Mouse (Mus musculus) cerebellum, postnatal 4 days (tissue): ENCODE data around the gene Nptxr.

Experiments
- DNase-seq, 2 experiments: peaks; one replicate each; pipeline ENCODE4 v3.0.0; 2022; ENCODE audit warnings: low spot score in 2 of 2, mixed read lengths in 1 of 2

The Nptxr gene

DNA sequence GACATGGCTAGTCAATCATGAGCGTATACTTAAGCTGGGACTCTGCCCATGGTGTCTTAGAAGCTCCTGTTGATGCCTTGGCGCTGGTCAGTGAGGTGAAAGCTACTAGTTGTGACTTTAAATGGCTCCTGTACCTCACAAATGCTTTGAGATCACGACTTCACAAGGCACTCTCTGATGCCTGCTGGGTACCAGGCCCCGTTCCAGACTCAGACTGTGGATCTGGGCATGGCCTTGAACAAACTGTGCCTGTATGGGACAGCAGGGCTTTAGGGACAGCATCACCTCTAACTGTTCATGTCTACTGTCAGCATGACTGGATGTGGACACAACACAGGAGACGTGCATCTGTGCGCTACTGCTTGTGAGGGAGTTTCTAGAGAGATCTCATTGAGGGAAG is 13.7 kb downstream of the Nptxr start:
- DNase-seq: no peak

DNA sequence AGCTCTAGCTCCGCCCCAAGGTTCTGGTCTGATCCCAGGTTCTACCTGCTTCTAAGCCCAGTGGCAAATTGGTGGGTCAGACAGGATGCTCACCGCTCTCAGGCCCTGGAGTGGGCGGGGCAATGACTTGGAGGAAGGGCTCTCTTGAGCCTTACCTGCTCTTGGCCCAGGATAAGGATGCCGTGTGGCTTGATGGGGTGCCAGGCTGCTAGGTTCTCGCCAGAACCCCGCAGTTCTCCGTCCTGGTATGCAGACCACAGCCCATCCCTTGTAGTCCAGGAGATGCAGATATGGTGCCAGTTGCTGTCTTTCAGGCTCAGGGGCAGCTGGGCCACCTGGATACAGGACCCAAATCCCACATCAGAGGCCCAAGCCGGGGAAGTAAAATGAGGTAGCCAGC is 14.5 kb downstream of the Nptxr start:
- DNase-seq: no peak

DNA sequence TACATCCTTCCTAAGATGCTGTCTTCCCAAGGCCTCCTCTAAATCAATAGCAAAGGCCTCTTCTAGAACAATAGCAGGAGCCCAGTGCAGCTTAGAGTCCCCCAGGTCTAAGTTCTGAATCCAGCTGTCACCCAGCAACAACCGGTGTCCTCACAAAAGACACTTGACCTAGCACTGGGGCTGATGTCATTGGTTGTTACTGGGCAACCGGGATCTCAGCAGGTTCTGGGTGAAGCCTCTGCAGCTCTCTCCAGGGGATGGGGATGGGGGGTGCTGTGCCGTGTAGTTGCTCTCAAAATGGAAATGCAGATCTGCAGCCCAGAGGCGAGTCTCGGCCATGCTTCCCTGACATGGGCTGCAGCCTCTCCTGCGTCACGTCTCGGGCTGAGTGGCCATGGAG is 16.8 kb downstream of the Nptxr start:
- DNase-seq: no peak

DNA sequence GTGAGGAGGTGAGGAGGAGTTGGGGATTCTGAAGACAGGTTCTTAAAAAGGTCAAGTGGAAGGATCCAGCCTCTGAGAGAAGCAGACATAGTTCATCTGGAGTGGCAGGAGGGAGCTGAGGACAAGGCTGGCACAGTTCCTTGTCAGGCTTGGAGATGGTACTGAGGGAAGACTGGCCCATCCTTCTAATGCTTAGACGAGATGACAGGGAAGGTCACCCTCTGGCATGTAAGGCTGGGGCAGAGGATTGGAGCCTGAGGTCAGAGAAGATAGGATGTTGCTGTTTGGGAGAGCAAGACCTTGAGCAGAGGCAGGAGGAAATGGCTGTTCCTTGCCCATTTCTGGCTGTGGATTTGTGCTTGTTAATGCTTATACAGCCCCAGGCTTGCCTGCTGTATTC is 19.5 kb downstream of the Nptxr start:
- DNase-seq: no peak

DNA sequence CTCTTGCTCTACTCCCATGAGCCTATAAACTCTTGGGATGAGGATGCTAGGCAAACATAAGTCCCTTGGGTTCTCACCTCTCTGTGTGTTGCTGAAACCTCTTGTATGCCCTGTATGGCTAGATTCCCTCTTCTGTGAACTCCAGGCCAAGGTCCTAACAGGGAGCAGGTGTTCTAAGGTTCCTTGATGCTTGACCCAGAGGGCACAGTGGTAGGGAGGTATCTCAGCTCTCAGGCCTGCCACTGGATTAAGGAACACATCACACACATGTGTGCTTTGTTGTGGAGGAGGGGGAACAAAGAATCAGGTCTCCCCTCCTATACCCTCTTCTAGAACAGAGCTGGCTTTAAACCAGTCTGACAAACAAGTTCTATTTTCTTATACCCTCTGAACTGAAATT is 26.8 kb downstream of the Nptxr start, which contains the start of gene Dnal4:
Gene Dnal4 (minus strand): TSS at position 101 of the 400 bp plus-strand sequence.
- DNase-seq: no peak

DNA sequence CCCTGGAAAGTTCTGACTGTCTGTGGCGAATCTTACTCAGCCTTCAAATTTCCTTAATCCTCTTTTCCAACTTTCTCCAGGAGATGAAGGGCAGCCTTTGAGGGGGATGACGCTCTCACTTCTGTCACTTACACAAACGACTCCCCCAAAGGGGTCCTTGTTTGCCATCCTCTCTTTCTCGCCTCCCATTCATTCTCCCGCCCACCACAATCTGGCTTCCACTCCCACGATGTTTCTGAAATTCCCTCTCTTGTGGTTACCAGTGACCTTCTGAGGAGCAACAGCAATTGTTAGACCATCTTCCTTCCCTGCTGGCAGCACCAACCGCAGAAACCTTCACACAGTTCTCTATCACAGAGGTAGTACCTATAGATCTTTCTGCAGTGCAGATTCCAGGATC is 28.9 kb downstream of the Nptxr start:
- DNase-seq: no peak

DNA sequence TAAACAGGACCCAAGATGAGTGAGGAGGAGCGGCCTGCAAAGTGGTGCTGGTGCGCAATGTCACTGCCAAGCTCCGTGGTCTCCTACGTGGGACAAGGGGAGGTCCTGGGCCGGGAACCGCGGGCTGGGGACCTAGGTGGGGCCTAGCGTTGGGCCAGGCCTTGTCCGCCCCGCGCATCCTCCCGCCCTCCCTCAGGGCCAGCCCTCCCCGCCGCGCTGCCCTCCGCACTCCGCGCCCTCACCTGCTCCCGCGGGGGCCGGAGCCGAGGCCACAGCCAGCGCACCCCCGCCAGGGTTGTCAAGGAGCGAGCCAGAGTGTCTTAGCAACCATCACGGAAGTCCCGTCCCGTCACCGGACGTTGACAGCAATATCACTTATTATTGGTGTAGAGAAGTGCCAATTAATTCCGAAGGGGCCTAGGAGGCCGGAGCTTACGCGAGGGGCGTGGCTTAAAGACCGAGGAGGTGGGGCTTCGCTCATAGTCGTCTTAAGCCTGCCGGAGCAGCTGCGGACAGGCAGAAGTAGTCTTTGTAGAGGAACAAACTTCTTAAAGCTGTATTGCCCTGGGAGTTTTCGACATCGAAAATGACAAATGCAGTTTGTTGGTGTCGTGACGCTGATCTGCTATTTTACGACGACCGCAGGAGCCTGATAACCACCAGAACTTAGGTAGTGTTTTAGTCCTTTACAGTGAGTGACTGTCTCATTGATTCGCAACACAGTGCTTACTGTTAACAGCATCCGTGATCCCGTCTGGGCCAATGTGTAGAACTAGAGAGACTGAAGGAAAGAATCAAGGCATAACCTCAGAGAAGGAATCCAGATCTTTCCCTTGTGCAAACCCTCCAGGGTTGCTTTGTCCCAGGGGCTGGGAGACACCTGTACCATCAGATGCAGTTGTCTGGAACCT is 30.2 kb downstream of the Nptxr start:
- peak; percentile 74 to 91 for DNase-seq

DNA sequence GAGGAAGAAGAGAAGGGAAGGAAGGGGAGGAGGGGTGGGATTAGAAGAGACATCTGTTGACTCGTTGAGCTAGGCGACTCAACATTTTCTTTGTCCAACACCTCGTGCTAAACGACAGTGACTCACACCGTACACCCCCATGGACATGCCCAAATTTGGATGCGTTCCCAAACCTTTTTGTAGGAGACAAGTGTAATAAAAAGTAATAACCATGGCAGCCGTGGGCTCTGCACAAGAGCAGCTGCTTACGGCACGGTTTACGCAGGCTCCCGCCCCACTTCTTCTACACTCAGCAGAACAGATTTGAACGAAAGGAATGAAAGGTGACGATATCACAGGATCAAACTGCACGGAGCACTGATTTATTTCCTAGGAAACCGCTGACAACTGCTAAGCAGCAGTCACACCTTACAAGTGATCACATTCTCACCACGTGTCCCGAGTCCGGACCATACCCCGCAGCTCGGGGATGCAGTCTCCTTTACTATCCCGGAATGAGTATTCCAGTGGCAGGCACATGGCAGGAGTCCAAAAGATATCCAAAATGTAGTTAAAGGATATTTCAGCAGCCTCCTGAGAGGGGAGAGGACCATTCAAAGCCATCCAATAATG is 33.8 kb downstream of the Nptxr start:
- DNase-seq: no peak

DNA sequence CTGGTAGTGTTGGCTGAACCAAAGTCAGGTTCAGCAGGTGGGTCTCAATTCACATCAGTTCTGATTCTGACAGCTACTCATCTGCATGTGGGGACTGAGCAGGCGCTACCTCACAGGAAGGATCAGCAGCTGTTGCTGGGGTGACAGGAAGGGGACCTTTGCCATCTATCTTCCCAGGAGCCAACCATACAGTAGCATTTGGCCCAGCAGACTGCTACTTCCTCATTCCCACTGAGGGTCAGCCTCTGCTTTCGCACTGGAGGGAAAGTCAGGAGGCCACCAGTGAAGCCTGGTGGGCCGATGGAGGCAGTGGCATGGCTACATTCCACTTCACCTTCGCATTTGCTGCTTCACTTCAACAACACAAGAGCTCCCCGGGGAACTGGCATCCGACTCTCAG is 36.3 kb downstream of the Nptxr start:
- DNase-seq: no peak

DNA sequence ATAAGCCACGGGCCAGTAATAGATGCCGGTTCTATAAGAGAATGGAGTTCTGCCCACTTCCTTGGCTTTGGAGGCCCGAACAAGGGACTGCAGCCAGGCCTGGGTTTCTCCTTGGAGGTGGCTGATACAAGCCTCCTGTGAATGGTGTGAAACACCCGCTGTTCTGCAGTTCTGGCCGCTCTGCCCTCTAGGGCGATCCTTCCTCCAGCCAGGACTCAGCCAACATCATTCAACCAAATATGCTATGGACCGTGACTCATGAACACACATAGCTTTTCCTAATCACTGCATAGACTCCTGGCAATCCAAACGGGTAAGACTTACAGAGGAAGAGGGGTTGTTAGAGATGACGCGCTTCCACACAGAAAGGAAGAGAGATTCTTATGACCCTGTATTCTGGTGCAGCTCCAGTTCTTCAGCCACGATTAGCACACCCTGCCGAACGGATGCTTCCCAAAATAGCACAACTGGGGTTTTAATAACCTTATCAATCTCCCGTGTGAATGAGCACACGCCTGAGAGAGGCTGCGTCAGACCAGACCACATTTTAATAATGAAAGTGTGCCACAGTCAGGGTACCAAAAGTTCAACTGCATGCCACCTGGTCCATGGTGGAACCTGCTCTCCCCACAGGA is 37.1 kb downstream of the Nptxr start:
- DNase-seq: no peak

DNA sequence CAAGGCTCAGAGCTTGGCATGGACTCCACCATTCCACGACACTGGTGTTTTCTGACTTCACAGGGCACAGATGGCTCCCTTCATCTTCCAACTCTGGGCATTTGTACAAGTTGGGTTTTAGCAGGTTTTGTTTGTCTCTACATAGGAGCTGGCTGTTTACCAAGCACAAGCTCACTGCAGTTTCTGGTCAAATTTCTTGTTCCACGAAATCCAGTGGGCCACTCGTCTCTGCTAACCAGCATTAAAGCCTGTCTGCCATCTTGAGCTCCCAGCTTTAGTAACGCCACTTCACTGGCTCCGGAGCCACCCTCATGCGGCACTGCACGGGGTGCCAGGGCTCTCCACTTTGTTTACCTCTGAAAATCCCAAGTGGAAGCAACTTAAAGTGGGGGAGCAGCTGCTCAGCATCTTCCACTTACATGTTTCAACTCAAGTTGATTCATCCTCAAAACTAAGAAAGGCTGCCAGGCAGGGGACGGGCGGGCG is 37.9 kb downstream of the Nptxr start:
- DNase-seq: no peak

DNA sequence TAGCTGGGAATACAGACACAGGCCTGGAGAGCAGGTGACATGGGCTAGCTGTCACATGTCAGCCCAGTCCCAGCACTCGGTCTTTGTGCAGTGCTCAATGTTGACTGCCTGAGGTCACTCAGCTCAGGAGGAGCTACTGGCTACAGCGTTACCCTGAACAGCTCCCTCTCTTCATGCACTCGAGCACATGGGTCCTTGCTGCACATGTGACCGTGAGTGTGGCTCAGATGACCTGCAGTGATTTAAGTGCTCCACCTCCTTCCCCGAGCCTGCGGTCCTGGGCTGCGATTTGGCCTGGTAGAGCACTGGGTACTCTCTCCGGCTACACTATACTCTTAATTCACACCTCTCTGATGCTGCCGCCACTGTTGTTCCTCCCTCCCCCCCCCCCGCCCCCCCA is 38.4 kb downstream of the Nptxr start:
- DNase-seq: no peak

DNA sequence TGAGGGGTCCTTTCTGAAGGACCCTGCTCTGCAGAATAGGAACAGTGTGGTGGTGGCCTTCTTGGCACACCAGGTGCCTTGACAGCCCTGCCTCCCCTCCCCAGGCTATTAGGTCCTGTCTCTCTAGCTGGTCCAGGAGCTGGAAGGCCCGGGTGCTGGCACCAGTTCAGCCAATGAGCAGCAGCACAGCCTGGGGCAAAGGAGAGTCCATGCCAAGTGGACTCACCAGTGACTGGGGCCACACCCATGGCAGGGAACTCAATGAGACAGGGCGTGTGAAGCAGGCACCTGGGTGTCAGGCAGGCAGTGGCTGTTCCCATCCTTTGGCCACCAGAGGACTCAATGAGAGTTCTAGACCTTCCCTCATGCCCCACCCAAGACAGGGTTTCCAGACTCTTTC is 39.2 kb downstream of the Nptxr start:
- peak in 1 of 2 experiments; percentile 51 for DNase-seq

DNA sequence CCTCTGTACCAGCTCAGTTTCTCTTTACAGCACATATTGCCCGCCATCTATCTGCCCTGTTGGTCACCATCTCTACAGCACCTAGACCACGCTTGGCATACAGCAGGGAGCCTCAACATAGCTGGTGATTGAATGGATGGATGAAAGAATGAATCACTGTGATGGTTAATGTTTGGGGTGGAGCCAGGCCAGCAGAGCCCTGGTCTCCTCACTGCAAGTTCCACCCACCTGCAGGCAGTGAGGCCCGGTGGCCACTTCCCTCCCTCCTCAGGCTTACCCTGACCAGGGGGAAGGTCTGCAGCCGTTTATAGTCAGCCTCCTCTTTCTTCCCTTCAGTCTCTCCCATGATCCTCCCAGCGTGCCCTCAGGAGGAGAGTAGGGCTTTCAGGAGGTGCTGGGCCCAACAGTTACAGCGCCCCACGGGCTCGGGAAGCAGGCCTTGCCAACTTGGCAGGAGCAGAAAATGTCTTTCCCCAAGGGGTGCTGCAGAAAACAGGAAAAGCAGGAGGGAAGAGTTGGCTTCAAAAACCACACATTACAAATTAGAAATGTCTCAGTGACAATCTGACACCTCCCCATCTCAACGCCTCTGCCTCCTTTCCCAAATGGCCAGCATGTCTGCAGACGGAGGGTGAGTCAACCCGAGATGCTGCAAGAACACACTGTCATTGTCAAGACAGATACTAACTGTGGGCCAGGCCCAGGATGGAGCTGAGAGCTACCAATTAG is 39.9 kb downstream of the Nptxr start:
- DNase-seq: no peak

DNA sequence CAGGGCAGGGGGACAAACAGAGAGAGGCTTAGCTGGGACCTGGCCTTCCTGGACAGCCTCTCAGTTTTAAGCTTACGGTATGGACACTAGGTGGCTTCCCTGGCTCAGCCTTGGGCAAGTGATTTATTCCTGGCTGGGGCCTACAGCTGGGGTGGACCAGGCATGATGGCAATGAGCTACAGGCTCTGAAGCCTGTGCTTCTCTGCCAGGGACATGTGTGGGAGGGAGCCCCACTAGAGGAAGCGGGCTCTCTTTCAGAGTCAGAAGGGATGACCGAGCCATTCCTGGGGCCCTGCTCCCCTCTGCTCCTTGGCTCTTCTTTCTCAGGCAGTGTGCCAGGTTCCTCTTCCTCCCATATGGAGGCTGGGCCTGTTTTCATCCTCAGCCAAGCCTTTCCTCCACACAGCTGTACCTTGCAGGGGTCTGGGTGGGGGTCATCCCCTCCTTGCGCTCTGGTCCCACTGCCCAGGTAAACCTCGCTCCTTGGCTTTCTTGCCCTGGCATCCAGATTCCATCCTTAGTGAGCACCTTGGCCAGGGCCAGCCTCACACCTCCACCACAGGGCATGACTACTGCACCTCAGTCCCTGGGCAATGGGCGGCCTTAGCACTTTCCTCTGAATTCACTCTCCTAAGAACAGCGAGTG is 40.8 kb downstream of the Nptxr start:
- DNase-seq: no peak

DNA sequence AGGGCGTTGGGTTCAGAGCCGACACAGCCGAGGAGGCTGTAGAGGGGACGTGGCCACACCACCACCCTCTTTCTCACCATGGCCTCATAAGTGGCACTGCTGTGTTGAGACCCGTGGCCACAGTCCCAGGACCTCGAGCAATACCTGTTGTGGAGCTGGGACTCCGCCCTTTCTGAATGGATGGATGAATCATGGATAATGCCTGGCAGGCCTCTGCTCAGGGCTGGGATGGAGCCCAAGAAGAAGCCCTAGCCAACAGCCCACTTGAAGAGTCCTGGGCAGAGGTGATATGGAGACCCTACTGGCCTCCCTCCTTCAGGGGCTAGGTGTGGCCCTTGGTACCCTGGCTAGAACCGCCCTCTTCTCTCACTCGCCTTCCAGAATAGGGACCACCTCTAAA is 41.6 kb downstream of the Nptxr start:
- no peak for DNase-seq

DNA sequence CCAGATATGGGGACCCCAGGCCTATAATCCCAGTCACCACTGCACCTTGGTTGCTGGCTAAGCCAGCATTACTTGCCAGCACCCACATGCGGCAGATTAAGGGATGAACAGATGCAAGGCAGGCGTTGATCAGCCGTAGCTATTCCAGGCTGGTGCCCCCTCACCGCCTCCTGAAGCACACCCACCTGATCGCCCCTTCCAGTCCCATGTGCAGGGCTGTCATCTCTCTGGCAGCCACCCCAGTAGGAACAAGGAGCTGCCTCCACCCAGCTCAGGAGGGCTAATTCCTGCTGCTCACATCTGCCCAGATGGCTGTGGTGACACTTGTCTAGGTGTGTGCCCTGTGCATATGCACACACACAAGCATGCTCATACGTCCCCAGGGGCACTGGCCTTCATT is 43.6 kb downstream of the Nptxr start:
- DNase-seq: no peak

DNA sequence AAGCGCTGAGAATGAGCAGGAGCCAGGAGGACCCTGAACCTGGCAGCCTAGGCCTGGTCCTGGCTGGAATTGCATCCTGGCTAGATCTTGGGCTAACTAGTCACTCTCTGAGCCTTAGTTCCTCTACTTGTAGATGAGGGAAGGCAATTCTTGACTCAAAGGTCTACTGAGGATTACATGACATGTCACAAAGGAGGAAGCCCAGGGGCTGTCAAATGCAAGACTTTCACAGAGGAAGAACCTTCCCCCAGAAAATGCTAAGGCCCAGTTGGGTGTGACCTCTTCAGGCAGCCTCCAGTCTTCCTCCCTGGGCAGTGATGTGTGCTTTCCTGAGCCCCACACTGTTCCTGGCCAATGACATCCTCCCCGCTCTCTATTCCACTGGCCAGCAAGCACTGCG is 47.4 kb downstream of the Nptxr start:
- DNase-seq: no peak

DNA sequence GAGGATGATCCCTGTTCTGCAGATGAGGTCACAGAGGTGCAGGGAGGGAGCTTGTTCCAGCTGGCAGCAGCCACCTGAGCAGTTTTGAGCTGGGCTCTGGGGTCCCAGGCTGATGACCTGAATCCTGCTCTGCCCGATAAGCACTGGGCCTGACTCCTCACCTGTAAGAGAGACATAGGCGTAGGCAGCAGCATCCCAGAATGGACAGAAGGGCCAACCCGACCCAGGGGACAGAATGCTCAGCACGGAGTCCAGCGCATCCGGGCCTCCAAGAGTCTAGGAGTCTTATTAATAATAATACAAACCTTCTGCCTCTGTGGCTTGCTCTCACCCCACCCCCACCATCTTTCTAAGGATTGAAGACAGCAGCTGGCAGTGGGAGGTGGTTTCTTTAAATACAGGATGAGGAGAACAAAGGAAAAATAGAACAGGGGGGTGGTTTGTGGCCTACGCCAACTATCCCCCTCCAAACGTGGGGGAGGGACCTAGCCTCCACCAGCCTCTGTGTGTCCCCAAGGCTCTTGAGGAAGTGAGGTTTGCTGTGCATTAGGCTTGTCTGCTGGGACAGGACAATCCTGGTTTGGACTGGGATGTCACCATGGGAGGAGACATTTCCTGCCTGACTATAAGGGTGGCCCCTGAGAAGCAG is 48.5 kb downstream of the Nptxr start:
- DNase-seq: no peak

DNA sequence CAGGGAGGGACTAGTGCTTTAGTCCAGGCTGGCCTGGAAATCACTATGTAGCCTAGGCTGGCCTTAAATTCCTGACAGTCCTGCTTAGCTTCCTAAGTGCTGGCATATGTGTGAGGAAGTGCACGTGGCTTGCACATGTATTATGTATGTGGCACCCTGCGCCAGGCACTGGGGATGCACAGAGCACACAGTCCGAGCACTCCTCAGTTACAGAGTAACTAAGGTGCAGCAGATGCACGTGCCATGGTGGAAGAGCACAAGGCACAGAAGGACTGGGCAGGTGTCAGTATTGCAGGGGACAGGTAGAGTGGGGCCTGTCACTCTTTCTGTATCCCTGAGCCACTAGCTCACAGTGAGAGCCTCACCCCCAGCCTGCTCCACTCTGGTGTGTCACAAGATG is 49.4 kb downstream of the Nptxr start:
- no peak for DNase-seq

DNA sequence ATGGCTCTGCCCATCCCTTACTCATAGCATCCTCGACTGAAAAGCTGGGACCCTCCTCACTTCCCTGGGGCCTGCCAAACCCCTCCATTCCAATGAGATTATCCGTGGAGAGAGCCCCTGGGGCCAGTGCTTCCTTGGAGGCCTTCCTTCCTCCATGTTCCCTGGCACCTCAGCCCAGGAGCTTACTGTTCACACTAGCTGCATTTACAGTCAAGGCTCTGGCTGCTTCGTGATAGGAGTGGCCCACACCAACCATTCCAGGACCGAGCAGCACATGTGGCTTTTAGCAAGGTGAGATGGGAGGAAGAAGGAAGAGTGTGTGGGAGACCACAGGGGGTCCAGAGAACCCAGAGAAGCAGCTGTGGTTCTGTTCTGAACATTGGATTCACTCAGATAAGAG is 50.7 kb downstream of the Nptxr start:
- no peak for DNase-seq
